ENCODE assay signal across 8 mouse cellular contexts in the genomic region with DNA sequence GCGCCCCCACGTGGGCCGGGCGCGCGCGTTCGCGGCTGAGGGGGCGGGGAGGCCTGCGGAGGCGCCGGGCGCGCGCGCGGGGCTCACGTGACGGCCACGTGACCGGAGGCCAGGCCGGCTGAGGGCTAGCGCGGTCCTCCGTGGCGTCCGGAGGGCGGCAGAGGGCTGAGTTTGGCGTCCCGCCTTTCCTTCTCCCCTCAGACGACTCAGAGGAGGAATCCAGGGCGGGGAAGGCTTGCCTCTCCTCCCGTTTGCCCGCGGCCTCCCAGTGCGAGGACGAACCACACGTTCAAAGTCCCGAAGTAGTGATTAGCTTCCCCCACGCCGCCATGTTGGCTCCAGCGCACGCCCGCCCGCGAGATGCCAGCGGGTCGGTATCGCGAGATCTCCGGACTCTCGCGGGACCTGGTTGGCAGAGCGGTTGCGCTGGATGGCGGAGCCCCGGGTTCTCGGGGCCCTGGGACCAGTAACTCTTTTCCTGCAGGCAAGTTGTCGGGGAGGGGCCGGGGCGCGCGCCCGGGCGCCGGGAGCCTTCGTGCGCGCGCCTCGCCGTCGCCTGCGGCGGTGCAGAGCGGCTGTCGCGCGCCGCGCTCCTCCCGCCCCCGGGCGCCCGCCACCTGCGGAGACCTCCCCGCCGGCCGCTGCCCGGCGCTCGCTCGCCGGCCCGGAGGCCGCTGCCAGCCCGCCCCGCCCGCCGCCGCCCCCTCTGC. TPM values are rescaled to one million over a fixed set of nuclear protein-coding genes. Genes with fewer than 3 reads are reported as not detected.
DNase-seq lines count a peak whose midpoint lies in the region; ATAC-seq lines count a peak whose summit lies in the region.

No protein-coding gene starts in this region.

- under 1% methylated on average over 98 of the region's 102 CpGs for WGBS in intestine, embryonic 14.5 days

- H3K4me2 ChIP-seq in intestine, embryonic 14.5 days (ENCODE audit: low read length), result peak overlapping the region; percentile 64

- intact Hi-C loops in gastrocnemius, postnatal 14 days (cut with DNase I; ENCODE audit: low total_unique reads), result no loop called here
- intact Hi-C loops in left cerebral cortex, postnatal 14 days (cut with DNase I), result loop anchor here (5.0 kb wide), 1 partner anchor 81 kb away; no protein-coding TSS in a partner anchor

- peak overlapping the region; percentile 96 for H3K27ac ChIP-seq in intestine, embryonic 14.5 days (ENCODE audit: low read depth)

- peaks cover 23% of the 10 kb centered on the region; the same call in 1 of the 2 replicates for H3K36me3 ChIP-seq in intestine, embryonic 14.5 days (ENCODE audit: control insufficient read depth, insufficient read depth, low read length)

- DNase-seq in adipocyte (ENCODE audit: low spot score), result peak; percentile 94
- DNase-seq in embryo, embryonic 10 days (ENCODE audit: low spot score), result peak; percentile 95
- DNase-seq in gastrocnemius, postnatal 14 days, result peak; percentile 96
- DNase-seq in intestine, embryonic 14.5 days (ENCODE audit: low spot score), result peak; percentile 99
- DNase-seq in left cerebral cortex, postnatal 14 days (ENCODE audit: low spot score in 2 of 2), result peak; percentile 97
- peak; percentile 98 for DNase-seq in mesoderm, embryonic 11.5 days (ENCODE audit: low read depth, low spot score)
- DNase-seq in right cerebral cortex, postnatal 36 days (ENCODE audit: low spot score in 2 of 2), result peak; percentile 90 to 94
- peak; percentile 96 for DNase-seq in yolk sac, embryonic 10.5 days (ENCODE audit: low spot score)

- H3K4me3 ChIP-seq in intestine, embryonic 14.5 days (ENCODE audit: low read depth, low read length), result peak overlapping the region; percentile 77

- peak overlapping the region; percentile 79 for H3K9ac ChIP-seq in intestine, embryonic 14.5 days (ENCODE audit: low read length)

- H3K9me3 ChIP-seq in intestine, embryonic 14.5 days (ENCODE audit: control insufficient read depth, low read length), result no peaks in the 10 kb centered on the region

- peaks cover 29% of the 10 kb centered on the region for H3K4me1 ChIP-seq in intestine, embryonic 14.5 days (replicated peaks; ENCODE audit: control insufficient read depth, insufficient read depth, low read length)

- ATAC-seq in intestine, embryonic 14.5 days (replicated peaks; ENCODE audit: low FRiP score, low TSS enrichment, low read depth), result peak; percentile 90

- H3K27me3 ChIP-seq in intestine, embryonic 14.5 days (replicated peaks; ENCODE audit: control insufficient read depth, insufficient read depth, low read length), result no peaks in the 10 kb centered on the region

RNA-seq across cellular contexts. Expression of gene Zzz3, which starts 1.2 kb away (rescaled TPM):
- 10 to 100 TPM; 14.2 to 15.6 TPM for total RNA-seq in gastrocnemius, postnatal 14 days (2021)
- polyA plus RNA-seq in intestine, embryonic 14.5 days (2014; fragmentation: Nextera tagmentation; extraction: Ambion mirVana), result 59.9 and 63.1 TPM in 2 replicates
- 10 to 100 TPM; 29.3 to 30.8 TPM for total RNA-seq in left cerebral cortex, postnatal 14 days (2021)

RNA-seq across cellular contexts. Expression of gene Usp33, which starts 50.2 kb away (rescaled TPM):
- 10 to 100 TPM; 18.2 to 21.3 TPM for total RNA-seq in gastrocnemius, postnatal 14 days (2021)
- 51.0 and 52.3 TPM in 2 replicates for polyA plus RNA-seq in intestine, embryonic 14.5 days (2014; fragmentation: Nextera tagmentation; extraction: Ambion mirVana)
- 100 to 1,000 TPM; 123 to 127 TPM for total RNA-seq in left cerebral cortex, postnatal 14 days (2021)

RNA-seq across cellular contexts. Expression of gene Miga1, which starts 56.2 kb away (rescaled TPM):
- 1 to 10 TPM; 3.7 to 4.1 TPM for total RNA-seq in gastrocnemius, postnatal 14 days (2021)
- polyA plus RNA-seq in intestine, embryonic 14.5 days (2014; fragmentation: Nextera tagmentation; extraction: Ambion mirVana), result 19.2 and 22.0 TPM in 2 replicates
- 10 to 100 TPM; 82.3 to 83.2 TPM for total RNA-seq in left cerebral cortex, postnatal 14 days (2021)

Comparison
In these comparisons a context has a peak if more than half of its experiments do, and no peak if none do; other contexts are left out.
1. Peak in every context shown above with its lines: DNase-seq, ATAC-seq, H3K4me3 ChIP-seq and H3K27ac ChIP-seq.
2. RNA of gene Usp33, which starts 50.2 kb away (total RNA-seq): 123 to 127 TPM in left cerebral cortex, postnatal 14 days; 18.2 to 21.3 TPM in gastrocnemius, postnatal 14 days; every median in the first group is over 4 times any median in the second.
3. RNA of gene Miga1, which starts 56.2 kb away (total RNA-seq): 82.3 to 83.2 TPM in left cerebral cortex, postnatal 14 days; 3.7 to 4.1 TPM in gastrocnemius, postnatal 14 days; every median in the first group is over 10 times any median in the second.